Mouse (Mus musculus): Measurements from ENCODE around the gene Cntnap2. TPM values are rescaled to one million over a fixed set of nuclear protein-coding genes. Genes with fewer than 3 reads are reported as not detected.

The Cntnap2 gene
- polyA plus RNA-seq, 1 experiment from 2014 or later, result 0.55 TPM

GRCm38 (mm10) chr6:47318705-47319104 lies 2259.5 kb downstream of the Cntnap2 start:
- Histone ChIP-seq H3K27me3 (ENCODE audit: control insufficient read depth, insufficient read depth, low read length) (no peaks in the 10 kb centered on the region), H3K36me3 (ENCODE audit: control insufficient read depth, insufficient read depth, low read length) (no peaks in the 10 kb centered on the region), H3K4me3 (ENCODE audit: control insufficient read depth in 1 of 2, insufficient read depth in 1 of 2, low read depth in 1 of 2, low read length in 2 of 2) (peak overlapping the region; percentile 4 to 21; a peak in 2 of 4 replicates), H3K9me3 (ENCODE audit: control insufficient read depth, low read length) (no peaks in the 10 kb centered on the region), H3K27ac (replicated peaks in 1 of 2; ENCODE audit: control insufficient read depth in 1 of 2, insufficient read depth in 1 of 2, low read depth in 2 of 2, low read length in 2 of 2) (peak overlapping the region in 1 of 2 experiments; percentile 2; a peak in 2 of 4 replicates), H3K4me2 (ENCODE audit: low read length) (peak overlapping the region; percentile 31), H3K4me1 (ENCODE audit: control insufficient read depth in 2 of 2, insufficient read depth in 2 of 2, low read length in 2 of 2) (peaks cover 4 to 5% of the 10 kb centered on the region in 2 experiments; a peak in 3 of 4 replicates), H3K9ac (ENCODE audit: low read length) (peak overlapping the region; percentile 35; the same call in 1 of the 2 replicates)
- ATAC-seq (ENCODE audit: insufficient number of reproducible peaks, insufficient read depth, low FRiP score, low read depth), result no peak
- WGBS, result 11% methylated on average over 6 of the region's 6 CpGs

GRCm38 (mm10) chr6:47319309-47319983 lies 2260.3 kb downstream of the Cntnap2 start:
- Histone ChIP-seq H3K27ac (replicated peaks in 1 of 2; ENCODE audit: control insufficient read depth in 1 of 2, insufficient read depth in 1 of 2, low read depth in 2 of 2, low read length in 2 of 2) (no peak overlapping the region), H3K4me1 (ENCODE audit: control insufficient read depth in 2 of 2, insufficient read depth in 2 of 2, low read length in 2 of 2) (peaks cover 4 to 5% of the 10 kb centered on the region in 2 experiments; a peak in 3 of 4 replicates), H3K27me3 (ENCODE audit: control insufficient read depth, insufficient read depth, low read length) (no peaks in the 10 kb centered on the region), H3K9ac (ENCODE audit: low read length) (no peak overlapping the region), H3K9me3 (ENCODE audit: control insufficient read depth, low read length) (no peaks in the 10 kb centered on the region), H3K4me2 (ENCODE audit: low read length) (0 out of 2 replicates have a peak overlapping the region, but pooled peaks have one; percentile 31), H3K4me3 (ENCODE audit: control insufficient read depth in 1 of 2, insufficient read depth in 1 of 2, low read depth in 1 of 2, low read length in 2 of 2) (no peak overlapping the region), H3K36me3 (ENCODE audit: control insufficient read depth, insufficient read depth, low read length) (no peaks in the 10 kb centered on the region)
- WGBS, result 24% methylated on average over 5 of the region's 5 CpGs
- no peak for ATAC-seq (ENCODE audit: insufficient number of reproducible peaks, insufficient read depth, low FRiP score, low read depth)

GRCm38 (mm10) chr6:47323169-47323835 lies 2264.1 kb downstream of the Cntnap2 start:
- no peak overlapping the region for H3K4me2 ChIP-seq (ENCODE audit: low read length)
- ATAC-seq (ENCODE audit: insufficient number of reproducible peaks, insufficient read depth, low FRiP score, low read depth), result no peak
- H3K9me3 ChIP-seq (ENCODE audit: control insufficient read depth, low read length), result no peaks in the 10 kb centered on the region
- no peak overlapping the region for H3K4me3 ChIP-seq (ENCODE audit: control insufficient read depth in 1 of 2, insufficient read depth in 1 of 2, low read depth in 1 of 2, low read length in 2 of 2)
- H3K9ac ChIP-seq (ENCODE audit: low read length), result no peak overlapping the region
- H3K4me1 ChIP-seq (ENCODE audit: control insufficient read depth in 2 of 2, insufficient read depth in 2 of 2, low read length in 2 of 2), result peaks cover 4 to 5% of the 10 kb centered on the region in 2 experiments; a peak in 3 of 4 replicates
- no peak overlapping the region for H3K27ac ChIP-seq (replicated peaks in 1 of 2; ENCODE audit: control insufficient read depth in 1 of 2, insufficient read depth in 1 of 2, low read depth in 2 of 2, low read length in 2 of 2)
- H3K27me3 ChIP-seq (ENCODE audit: control insufficient read depth, insufficient read depth, low read length), result no peaks in the 10 kb centered on the region
- whole genome bisulfite sequencing, result 46% methylated on average over 5 of the region's 5 CpGs
- no peaks in the 10 kb centered on the region for H3K36me3 ChIP-seq (ENCODE audit: control insufficient read depth, insufficient read depth, low read length)

- Histone ChIP-seq H3K4me1 (ENCODE audit: control insufficient read depth in 2 of 2, insufficient read depth in 2 of 2, low read length in 2 of 2) (peaks cover 2 to 5% of the 10 kb centered on the region in 2 experiments; a peak in 3 of 4 replicates), H3K9me3 (ENCODE audit: control insufficient read depth, low read length) (no peaks in the 10 kb centered on the region), H3K4me2 (ENCODE audit: low read length) (no peak overlapping the region), H3K4me3 (ENCODE audit: control insufficient read depth in 1 of 2, insufficient read depth in 1 of 2, low read depth in 1 of 2, low read length in 2 of 2) (no peak overlapping the region), H3K36me3 (ENCODE audit: control insufficient read depth, insufficient read depth, low read length) (no peaks in the 10 kb centered on the region), H3K9ac (ENCODE audit: low read length) (no peak overlapping the region), H3K27me3 (ENCODE audit: control insufficient read depth, insufficient read depth, low read length) (no peaks in the 10 kb centered on the region), H3K27ac (replicated peaks in 1 of 2; ENCODE audit: control insufficient read depth in 1 of 2, insufficient read depth in 1 of 2, low read depth in 2 of 2, low read length in 2 of 2) (no peak overlapping the region)
- 62% methylated on average over 5 of the region's 5 CpGs for WGBS
- ATAC-seq (ENCODE audit: insufficient number of reproducible peaks, insufficient read depth, low FRiP score, low read depth), result no peak
Observed at GRCm38 (mm10) chr6:47323886-47324285, 2264.7 kb downstream of the Cntnap2 start.

- H3K9ac ChIP-seq (ENCODE audit: low read length), result no peak overlapping the region
- H3K36me3 ChIP-seq (ENCODE audit: control insufficient read depth, insufficient read depth, low read length), result no peaks in the 10 kb centered on the region
- no peaks in the 10 kb centered on the region for H3K9me3 ChIP-seq (ENCODE audit: control insufficient read depth, low read length)
- no peak overlapping the region for H3K4me2 ChIP-seq (ENCODE audit: low read length)
- no peak overlapping the region for H3K4me3 ChIP-seq (ENCODE audit: control insufficient read depth in 1 of 2, insufficient read depth in 1 of 2, low read depth in 1 of 2, low read length in 2 of 2)
- no peak for ATAC-seq (ENCODE audit: insufficient number of reproducible peaks, insufficient read depth, low FRiP score, low read depth)
- 49% methylated on average over 3 of the region's 3 CpGs for WGBS
- H3K4me1 ChIP-seq (ENCODE audit: control insufficient read depth in 2 of 2, insufficient read depth in 2 of 2, low read length in 2 of 2), result peaks cover 3% of the 10 kb centered on the region in 2 experiments; a peak in 2 of 4 replicates
- no peaks in the 10 kb centered on the region for H3K27me3 ChIP-seq (ENCODE audit: control insufficient read depth, insufficient read depth, low read length)
- no peak overlapping the region for H3K27ac ChIP-seq (replicated peaks in 1 of 2; ENCODE audit: control insufficient read depth in 1 of 2, insufficient read depth in 1 of 2, low read depth in 2 of 2, low read length in 2 of 2)
Observed at GRCm38 (mm10) chr6:47328281-47328680, 2269.1 kb downstream of the Cntnap2 start.

- H3K9ac ChIP-seq (ENCODE audit: low read length), result no peak overlapping the region
- no peaks in the 10 kb centered on the region for H3K36me3 ChIP-seq (ENCODE audit: control insufficient read depth, insufficient read depth, low read length)
- H3K4me3 ChIP-seq (ENCODE audit: control insufficient read depth in 1 of 2, insufficient read depth in 1 of 2, low read depth in 1 of 2, low read length in 2 of 2), result no peak overlapping the region
- H3K9me3 ChIP-seq (ENCODE audit: control insufficient read depth, low read length), result no peaks in the 10 kb centered on the region
- H3K4me2 ChIP-seq (ENCODE audit: low read length), result no peak overlapping the region
- WGBS, result 12% methylated on average over 4 of the region's 4 CpGs
- no peaks in the 10 kb centered on the region for H3K27me3 ChIP-seq (ENCODE audit: control insufficient read depth, insufficient read depth, low read length)
- no peak overlapping the region for H3K27ac ChIP-seq (replicated peaks in 1 of 2; ENCODE audit: control insufficient read depth in 1 of 2, insufficient read depth in 1 of 2, low read depth in 2 of 2, low read length in 2 of 2)
- H3K4me1 ChIP-seq (ENCODE audit: control insufficient read depth in 2 of 2, insufficient read depth in 2 of 2, low read length in 2 of 2), result peaks cover 3% of the 10 kb centered on the region in 2 experiments; a peak in 2 of 4 replicates
- ATAC-seq (ENCODE audit: insufficient number of reproducible peaks, insufficient read depth, low FRiP score, low read depth), result 0 out of 2 replicates have a peak, but pooled peaks have one; percentile 50
Observed at GRCm38 (mm10) chr6:47329212-47329611, 2270.1 kb downstream of the Cntnap2 start.

GRCm38 (mm10) chr6:47333016-47333415 lies 2273.9 kb downstream of the Cntnap2 start:
- ATAC-seq (ENCODE audit: insufficient number of reproducible peaks, insufficient read depth, low FRiP score, low read depth), result peak; percentile 43; the same call in 1 of the 2 replicates
- H3K9me3 ChIP-seq (ENCODE audit: control insufficient read depth, low read length), result no peaks in the 10 kb centered on the region
- H3K27me3 ChIP-seq (ENCODE audit: control insufficient read depth, insufficient read depth, low read length), result no peaks in the 10 kb centered on the region
- no peak overlapping the region for H3K4me3 ChIP-seq (ENCODE audit: control insufficient read depth in 1 of 2, insufficient read depth in 1 of 2, low read depth in 1 of 2, low read length in 2 of 2)
- H3K27ac ChIP-seq (replicated peaks in 1 of 2; ENCODE audit: control insufficient read depth in 1 of 2, insufficient read depth in 1 of 2, low read depth in 2 of 2, low read length in 2 of 2), result peak overlapping the region; percentile 24 to 52; a peak in 1 of 4 replicates
- peak overlapping the region; percentile 38 for H3K4me2 ChIP-seq (ENCODE audit: low read length)
- H3K4me1 ChIP-seq (ENCODE audit: control insufficient read depth in 2 of 2, insufficient read depth in 2 of 2, low read length in 2 of 2), result peaks cover 7 to 8% of the 10 kb centered on the region in 2 experiments
- no peak overlapping the region for H3K9ac ChIP-seq (ENCODE audit: low read length)
- no peaks in the 10 kb centered on the region for H3K36me3 ChIP-seq (ENCODE audit: control insufficient read depth, insufficient read depth, low read length)
- 15% methylated on average over 4 of the region's 4 CpGs for WGBS

Measured in heart, embryonic 14.5 days (tissue).